Mouse (Mus musculus) natural killer cell, adult 2 months (primary cell): ENCODE measurements around the gene Bmp10.

Source experiments
- DNase-seq, 2 experiments: peaks; one replicate each; pipeline ENCODE4 v3.0.0; 2022; ENCODE audit warnings: low spot score in 2 of 2

Gene Bmp10

GRCm38 (mm10) chr6:87428487-87429044 lies at the start of gene Bmp10:
Gene Bmp10 (plus strand): TSS chr6:87428994.
- no peak for DNase-seq

GRCm38 (mm10) chr6:87383926-87384691 lies 44.7 kb upstream of the Bmp10 start:
- DNase-seq, result no peak

GRCm38 (mm10) chr6:87384761-87385160 lies 44.0 kb upstream of the Bmp10 start:
- no peak for DNase-seq

DNA sequence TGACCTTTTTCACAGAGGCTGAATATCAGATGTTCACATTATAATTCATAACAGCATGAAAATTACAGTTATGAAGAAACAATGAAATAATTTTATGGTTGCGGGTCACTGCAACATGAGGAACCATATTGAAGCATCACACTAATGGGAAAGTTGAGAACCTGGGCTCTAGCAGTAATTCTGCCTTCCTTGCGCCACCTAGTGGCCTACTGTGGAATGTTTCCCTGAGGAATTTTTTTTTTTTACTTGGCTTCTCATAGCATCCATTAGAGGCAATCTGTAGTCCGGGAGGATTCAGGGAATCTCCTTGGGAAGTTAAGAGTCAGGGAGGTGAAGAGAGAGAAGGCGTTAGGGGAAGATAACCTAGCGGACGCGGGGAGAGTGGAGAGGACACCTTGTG lies 42.6 kb upstream of the Bmp10 start:
- DNase-seq, result peak; percentile 18 to 41

DNA sequence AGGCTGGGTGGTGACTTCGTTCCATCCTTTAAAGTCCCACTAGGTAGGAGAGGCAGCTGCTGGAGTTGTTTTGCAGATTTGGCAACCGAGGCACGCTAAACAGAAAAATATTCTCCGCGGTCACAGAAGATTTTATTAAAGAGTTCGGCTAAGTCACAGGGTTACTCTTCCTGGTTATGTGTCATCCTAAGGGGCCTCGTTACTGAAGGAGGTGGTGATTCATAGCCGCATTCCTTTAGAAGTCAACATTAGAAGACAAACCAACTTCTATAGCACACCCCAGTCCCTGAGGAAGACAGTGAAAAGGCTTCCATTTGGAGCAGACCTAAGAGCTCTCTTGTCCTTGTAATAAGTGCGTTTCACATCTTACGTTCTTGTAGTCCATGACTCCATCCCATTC lies 42.1 kb upstream of the Bmp10 start:
- DNase-seq, result no peak

GRCm38 (mm10) chr6:87388877-87389276 lies 39.9 kb upstream of the Bmp10 start, which contains the start of gene Gkn3:
Gene Gkn3 (minus strand): TSS chr6:87388935.
- no peak for DNase-seq

DNA sequence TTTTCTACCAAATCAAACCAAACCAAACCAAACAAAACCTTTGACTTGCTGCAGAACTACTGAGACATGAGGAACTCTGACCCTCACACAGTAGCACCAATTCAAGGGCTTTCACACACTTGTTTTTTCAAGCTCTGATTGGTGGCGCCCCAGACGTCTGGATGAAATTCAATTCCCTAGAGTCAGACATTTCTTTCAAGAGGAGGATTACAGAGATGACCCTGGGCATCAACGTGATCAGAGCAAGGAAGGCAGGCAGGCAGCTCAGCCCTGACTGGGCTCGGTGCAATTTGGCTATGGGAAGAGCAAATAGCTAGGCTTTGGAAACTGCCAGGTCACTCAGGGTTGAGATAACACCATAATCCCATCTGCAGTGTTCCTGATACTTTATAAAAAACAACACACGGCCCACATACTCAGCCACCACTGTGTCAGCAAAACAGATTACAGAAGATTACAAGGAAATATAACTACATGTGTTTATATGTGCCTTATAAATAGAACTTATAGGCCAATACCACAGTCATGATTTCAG lies 39.3 kb upstream of the Bmp10 start:
- DNase-seq, result no peak

DNA sequence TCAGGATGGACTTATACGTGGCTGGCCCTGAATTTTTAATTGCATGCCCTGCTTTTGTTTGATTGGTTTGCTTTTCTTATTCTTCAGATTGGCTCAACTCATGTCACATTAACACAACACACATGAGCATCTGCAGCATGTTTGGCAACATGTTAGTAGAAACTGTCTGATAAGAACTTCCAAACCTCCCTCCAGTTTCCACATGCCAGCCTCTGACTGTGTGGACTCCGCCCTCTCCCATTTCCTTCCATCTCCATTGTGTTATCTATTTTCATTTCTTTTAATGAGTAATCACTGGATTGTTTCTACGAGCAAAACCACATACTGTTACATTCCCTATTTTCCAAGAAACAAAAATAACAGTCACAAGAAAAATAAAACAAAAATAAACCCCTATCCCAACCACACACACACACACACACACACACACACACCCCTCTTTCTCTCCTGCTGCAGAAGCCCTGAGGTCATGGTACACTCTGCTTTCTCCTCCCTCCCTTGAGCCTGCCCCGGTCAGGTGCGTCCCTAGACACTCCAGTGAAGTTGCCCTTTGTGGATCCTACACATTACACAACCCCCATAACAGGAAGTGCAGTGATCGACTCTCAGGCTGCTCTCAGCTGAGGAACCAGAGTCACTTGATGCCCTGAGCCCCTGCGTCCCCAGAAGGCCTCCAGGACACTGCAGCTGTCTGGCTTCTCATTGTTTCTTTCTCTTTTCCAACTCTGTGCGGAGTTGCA lies 35.2 kb upstream of the Bmp10 start:
- peak in 1 of 2 experiments; percentile 12 for DNase-seq

GRCm38 (mm10) chr6:87394783-87395182 lies 34.0 kb upstream of the Bmp10 start:
- peak; percentile 47 to 69 for DNase-seq

- peak; percentile 56 to 75 for DNase-seq
These were observed 29.7 kb upstream of the Bmp10 start for GRCm38 (mm10) chr6:87399137-87399536.

GRCm38 (mm10) chr6:87399886-87400566 lies 28.8 kb upstream of the Bmp10 start:
- peak; percentile 10 to 35 for DNase-seq

DNA sequence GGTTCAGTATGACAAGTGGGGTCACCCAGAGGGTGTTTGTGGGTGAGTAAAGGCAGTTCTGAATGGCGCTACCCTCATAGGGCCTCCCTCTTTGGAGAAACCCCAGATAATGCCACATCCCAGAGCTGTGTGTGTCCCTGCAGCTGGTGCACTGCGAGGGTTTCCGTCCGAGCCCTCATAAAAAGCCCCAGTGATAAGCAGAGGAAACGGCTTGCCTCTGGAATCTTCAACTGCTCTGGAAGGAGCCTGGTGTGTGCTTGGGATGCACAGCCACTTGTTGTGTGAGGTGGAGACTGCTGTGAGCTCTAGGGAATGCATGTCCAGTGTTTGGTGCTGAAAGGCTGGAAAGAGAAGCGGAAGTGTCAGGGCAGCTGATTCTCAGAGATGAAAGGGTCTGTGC lies 27.3 kb upstream of the Bmp10 start:
- no peak for DNase-seq

DNA sequence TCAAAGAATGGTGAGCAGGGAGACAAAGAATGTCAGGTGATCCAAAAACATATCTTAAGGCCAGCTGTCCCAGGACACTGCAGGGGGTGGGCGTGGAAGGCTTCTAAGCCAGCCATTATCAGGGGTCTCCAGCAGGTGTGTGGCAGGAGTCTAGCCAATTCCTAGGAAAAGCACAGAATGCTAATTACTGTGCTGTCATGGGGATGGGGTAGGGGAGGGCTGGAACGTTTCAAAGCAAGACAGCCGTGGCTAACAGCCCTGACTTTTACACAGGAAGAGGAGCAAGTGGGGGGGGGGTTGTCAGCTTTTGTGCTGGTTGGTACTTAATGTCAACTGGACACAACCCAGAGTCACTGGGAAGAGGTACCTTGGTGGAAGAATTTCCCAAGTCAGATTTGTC lies 16.8 kb upstream of the Bmp10 start:
- DNase-seq, result no peak

DNA sequence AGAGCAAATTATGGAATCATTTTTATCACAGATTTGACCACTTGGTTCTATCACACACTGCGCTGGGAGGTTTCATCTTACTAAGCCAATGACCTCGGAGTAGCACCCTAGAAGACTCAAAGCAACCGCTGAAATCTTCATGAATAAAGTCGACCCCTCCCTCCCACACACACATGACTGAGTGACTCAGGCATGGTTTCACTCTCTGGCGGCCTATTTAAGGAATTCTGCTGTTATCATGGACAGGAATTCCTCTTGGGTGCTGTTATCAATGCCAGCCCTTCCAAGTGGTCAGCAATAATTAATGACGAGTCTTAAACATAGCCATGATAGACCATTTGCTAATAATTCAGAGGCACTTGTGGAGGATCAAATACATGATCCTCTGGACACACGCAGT lies 6.5 kb upstream of the Bmp10 start:
- no peak for DNase-seq

DNA sequence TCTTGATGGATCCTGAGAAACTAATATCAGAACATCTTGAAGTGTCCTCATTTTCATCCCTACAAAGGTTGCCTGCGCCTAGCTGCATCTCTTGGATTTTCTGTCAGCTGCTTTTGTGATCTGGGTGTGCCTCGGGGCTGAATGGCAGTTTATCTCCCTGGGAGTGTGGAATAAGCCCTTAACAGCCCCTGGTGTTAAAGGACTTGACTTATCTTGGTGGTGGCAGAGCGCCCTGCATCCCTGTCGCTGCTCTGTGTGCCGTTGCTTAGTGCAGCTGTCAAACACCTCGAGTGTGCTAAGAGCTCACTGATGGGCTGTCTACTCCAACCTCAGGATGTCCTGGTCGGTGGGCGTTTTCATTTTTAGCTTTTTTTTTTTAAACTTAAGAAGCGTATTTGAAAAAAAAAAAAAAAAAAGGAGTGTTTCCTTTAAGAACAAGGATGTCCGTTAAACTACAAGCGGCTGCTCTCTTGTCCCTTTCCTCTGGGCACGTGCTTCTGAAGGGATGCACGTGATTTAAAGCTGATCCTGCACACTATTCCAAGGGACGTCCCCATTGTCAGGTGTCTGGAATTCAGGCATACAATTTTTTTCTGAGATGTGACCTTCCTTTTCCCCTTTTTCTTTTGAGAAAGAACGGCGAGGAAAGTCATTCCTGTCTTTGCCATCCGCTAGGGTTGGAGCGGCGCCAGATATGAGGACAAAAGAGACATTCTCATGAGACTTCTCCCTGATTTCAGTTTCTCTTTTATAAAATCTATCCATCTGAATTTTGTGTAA lies 4.6 kb upstream of the Bmp10 start:
- DNase-seq, result no peak

- no peak for DNase-seq
These were observed 1.8 kb upstream of the Bmp10 start for GRCm38 (mm10) chr6:87426954-87427353.

GRCm38 (mm10) chr6:87427616-87428015 lies 1.2 kb upstream of the Bmp10 start:
- DNase-seq, result no peak

DNA sequence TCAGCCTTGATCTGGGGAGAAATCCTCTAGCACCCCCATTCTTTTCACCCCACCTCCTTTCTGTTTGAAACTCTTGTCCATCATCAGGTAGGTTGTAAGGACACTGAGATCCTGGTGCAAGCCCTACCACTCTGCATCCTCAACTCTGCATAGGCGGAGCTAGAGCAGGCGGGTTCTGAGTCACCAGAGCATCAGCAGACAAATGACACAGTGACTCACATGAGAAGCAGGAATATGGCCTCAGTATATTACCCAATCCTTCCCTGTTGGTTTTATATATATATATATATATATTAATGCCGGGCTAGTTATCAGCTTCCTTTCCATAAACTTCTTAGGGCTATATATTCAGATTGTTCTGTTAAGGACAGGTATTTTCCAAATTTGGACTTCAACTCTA lies 7.0 kb downstream of the Bmp10 start:
- no peak for DNase-seq

GRCm38 (mm10) chr6:87436745-87437144 lies 8.0 kb downstream of the Bmp10 start:
- no peak for DNase-seq

DNA sequence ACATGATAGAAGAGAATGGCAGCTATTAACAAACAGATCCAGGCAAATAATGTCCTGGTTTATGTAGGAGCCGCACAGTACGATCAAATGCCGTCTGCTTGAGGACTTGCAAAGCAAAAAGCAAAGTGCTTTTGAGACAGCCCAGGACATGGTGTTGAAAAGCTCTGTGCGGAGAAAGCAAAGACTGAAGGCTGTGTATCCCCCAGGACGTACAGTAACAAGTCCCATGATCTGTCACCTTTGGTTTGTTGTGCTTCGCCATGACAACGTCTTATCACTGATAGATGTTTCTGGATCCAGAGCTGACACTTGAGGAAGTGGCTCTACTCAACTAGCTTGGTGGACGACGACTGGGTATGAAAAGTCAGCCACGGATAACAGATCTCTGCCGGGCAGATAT lies 14.5 kb downstream of the Bmp10 start:
- DNase-seq, result no peak

GRCm38 (mm10) chr6:87445222-87445621 lies 16.4 kb downstream of the Bmp10 start:
- DNase-seq, result no peak
